Mouse (Mus musculus): ENCODE data around the gene Oprd1. TPM values are rescaled to one million over a fixed set of nuclear protein-coding genes. Genes with fewer than 3 reads are reported as not detected.

The Oprd1 gene
- total RNA-seq, 2 experiments from 2014 or later = 9.2 to 10.4 TPM

DNA sequence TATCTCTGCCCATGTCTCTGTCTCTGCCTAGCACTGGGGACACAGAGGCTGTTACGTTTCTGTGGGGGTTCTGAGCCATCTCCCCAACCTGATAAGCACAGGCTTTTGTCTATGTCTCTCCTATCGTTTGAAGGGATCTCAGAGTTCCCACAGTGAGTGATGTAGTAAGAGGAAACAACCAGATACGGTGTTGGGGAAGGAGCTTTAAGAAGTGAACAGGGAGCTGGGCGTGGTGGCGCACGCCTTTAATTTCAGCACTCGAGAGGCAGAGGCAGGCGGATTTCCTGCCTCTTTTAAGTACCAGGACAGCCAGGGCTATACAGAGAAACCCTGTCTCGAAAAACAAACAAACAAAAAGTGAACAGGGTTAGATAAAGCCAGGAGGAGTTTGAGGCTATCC is 13.2 kb downstream of the Oprd1 start:
- no peak for DNase-seq (ENCODE audit: low spot score in 2 of 2)
- no peak overlapping the region for H3K4me3 ChIP-seq
- H3K27ac ChIP-seq = no peak overlapping the region
- no peak for TF ChIP-seq CTCF (conservative IDR thresholded peaks at IDR 0.05)

DNA sequence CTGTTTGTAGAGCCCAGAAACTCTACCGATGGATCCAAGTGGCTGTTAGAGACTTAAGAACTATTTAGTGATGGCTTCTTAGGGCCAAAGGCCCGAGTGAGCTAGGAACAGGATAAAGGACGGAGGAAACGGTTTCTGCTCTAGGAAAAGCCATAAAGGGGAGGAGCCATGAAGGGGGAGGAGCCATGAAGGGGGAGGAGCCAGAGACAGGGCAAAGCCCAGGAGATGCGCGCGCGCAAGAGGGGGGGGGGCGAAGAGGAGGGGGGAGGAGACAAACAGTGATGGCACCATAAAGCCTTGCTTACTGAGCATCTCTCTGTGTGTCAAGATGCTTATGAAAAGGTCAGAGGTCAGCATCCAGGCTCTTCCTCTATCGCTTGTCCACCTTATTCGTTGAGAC is 13.6 kb downstream of the Oprd1 start:
- TF ChIP-seq CTCF (conservative IDR thresholded peaks at IDR 0.05) = no peak
- H3K27ac ChIP-seq = no peak overlapping the region
- DNase-seq (ENCODE audit: low spot score in 2 of 2) = no peak

DNA sequence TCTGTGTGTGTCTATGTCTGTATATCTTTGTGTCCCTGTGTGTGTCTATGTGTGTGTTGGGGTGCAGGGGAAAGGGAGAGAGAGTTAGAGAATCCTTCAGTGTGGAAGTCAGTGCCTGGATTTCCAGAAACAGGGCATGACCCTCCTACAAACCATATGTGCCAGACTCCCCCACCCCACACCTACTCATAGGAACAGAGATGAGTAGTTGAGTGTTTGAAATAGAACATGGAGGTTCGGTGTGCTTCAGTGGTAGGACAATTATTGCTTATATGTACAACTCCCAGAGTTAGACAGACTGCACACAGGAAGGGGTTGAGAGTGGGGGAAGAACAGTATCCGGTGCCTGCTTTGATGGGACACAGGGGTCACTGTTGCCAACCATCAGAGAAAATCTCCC is 14.2 kb downstream of the Oprd1 start:
- no peak for TF ChIP-seq CTCF (conservative IDR thresholded peaks at IDR 0.05)
- Histone ChIP-seq H3K27ac (no peak overlapping the region), H3K4me3 (no peak overlapping the region)
- no peak for DNase-seq (ENCODE audit: low spot score in 2 of 2)

More for the DNA sequence above, 13.6 kb downstream of the Oprd1 start:
- no peak overlapping the region for H3K4me3 ChIP-seq

DNA sequence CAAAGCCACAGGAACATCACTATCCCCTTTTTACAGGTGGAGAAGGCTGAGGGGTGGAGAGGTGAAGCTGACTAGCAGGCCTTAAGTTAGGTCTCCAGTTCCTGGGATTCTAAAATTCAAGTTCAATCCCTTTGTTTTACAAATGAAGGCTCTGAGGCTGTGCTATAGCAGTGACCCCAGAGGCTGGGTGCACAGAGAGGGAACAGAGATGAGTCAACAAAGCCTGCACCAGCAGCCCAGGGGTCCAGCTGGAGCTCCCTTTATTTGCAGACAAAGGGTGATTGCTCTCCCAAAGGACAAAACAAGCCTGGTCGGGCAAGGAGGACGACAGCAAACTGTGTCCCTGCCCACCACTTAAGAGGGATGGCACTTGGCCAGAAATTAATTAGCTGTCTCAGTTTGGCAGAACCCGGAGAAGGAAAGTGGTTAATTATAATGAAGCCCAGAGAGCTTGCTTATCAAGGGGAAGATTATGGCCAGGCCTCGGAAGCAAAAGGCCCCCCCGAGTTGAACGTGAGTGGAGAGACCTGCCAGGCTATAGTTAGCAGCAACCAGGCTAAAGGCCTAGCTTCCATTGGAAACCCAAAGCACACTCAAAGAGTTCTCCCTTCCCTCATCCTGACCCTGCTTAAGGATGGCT is 15.2 kb downstream of the Oprd1 start:
- DNase-seq (ENCODE audit: low spot score in 2 of 2) = peak; percentile 31 to 41
- TF ChIP-seq CTCF (conservative IDR thresholded peaks at IDR 0.05) = no peak
- Histone ChIP-seq H3K27ac (no peak overlapping the region), H3K4me3 (no peak overlapping the region)

DNA sequence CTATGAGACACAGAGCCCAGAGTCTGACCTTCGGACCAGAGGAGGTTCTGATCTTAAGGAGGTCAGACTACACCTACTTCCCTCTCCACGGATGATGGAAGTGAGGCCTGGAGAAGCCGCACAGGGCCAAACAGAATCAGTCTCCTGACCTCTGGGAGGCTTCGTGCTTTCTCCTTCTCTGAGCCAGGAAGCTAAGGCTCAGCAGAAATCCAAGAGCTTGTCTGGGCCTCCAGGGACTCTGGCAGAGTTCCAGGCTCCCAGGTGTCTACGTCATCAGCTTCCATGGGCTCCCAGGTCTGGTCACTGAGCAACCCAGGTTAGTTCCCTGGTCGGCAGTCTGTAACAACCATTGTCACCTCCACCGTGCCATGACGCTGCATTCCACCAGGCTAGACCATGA is 17.2 kb downstream of the Oprd1 start:
- no peak for TF ChIP-seq CTCF (conservative IDR thresholded peaks at IDR 0.05)
- Histone ChIP-seq H3K4me3 (no peak overlapping the region), H3K27ac (no peak overlapping the region)
- no peak for DNase-seq (ENCODE audit: low spot score in 2 of 2)

DNA sequence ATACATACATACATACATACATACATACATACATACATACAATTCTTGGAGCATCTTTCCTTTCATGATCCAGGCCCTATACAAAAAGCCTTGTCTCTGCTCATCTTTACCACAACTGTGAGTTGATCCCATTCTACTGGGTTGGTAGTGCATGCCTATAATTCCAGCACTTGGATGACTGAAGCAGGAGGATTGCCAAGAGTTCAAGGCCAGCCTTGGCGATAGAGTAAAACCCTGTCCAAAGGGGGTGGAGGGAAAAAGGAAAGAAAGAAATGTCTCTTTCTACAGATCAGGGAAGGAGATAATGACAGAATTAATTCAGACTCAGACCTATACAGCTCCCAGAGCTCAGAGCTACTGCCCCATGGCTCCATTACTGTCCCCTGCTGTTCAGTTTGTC is 21.1 kb downstream of the Oprd1 start:
- DNase-seq (ENCODE audit: low spot score in 2 of 2) = no peak
- no peak overlapping the region for H3K27ac ChIP-seq
- no peak for TF ChIP-seq CTCF (conservative IDR thresholded peaks at IDR 0.05)
- no peak overlapping the region for H3K4me3 ChIP-seq

DNA sequence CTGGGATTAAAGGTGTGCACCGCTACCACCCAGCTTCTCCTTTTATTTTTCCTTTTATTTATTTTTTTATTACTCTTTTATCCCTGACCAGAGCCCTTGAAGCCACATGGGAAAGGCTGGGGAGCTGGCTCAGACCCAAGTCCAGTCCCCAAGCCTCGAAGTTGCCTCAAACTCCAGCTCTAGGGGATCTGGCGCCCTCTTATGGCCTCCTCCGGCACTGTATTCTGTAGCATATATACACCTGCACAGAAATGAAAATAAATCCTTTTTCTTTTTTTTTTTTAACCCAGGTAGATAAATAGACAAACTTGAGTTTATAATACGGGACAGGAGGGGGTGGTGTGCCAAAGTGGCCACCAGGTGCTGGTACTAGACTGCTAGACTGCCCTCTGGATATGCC is 22.6 kb downstream of the Oprd1 start:
- DNase-seq (ENCODE audit: low spot score in 2 of 2) = no peak
- no peak overlapping the region for H3K27ac ChIP-seq
- TF ChIP-seq CTCF (conservative IDR thresholded peaks at IDR 0.05) = peak; percentile 55
- H3K4me3 ChIP-seq = no peak overlapping the region

DNA sequence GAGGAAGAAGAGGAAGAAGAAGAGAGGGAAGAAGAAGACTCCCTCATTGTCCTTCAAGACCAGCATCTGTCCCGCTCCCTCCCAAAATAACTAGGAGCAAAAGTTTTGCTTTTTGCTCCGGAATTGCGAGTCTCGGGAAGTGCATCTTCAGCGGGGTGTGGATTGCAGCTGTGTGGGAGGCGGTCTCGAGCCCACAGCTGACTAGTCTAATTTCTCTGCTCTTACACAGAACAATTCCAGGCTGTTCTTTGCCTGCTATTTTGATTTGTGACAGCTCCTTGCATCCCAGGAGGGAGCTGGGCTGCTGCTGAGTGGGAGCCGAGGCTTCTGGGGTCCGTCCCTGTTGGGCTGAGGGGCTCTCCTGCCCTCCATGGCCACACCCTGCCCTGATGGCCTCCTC is 24.7 kb downstream of the Oprd1 start:
- H3K27ac ChIP-seq = no peak overlapping the region

DNA sequence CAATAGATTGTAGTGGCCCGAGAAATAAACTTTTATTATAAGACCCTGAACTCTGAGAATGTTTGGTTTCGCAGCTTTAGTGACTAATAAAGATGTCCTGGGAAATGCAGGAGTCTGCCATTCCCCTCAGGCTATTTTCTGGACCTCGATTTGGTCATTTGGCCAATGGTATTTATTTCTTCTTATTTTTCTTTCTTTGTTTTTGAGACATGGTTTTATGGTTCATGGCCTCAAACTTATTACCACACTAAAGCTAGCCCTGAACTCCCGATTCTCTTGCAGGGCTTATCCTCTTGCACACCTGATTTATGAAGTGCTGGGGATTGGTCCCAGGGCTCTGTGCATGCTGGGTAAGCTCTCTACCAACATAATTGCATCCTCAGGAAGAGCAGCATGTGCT is 28.0 kb downstream of the Oprd1 start:
- Histone ChIP-seq H3K4me3 (no peak overlapping the region), H3K27ac (no peak overlapping the region)
- no peak for TF ChIP-seq CTCF (conservative IDR thresholded peaks at IDR 0.05)
- no peak for DNase-seq (ENCODE audit: low spot score in 2 of 2)

More for the DNA sequence above, 24.7 kb downstream of the Oprd1 start:
- DNase-seq (ENCODE audit: low spot score in 2 of 2) = no peak
- no peak overlapping the region for H3K4me3 ChIP-seq
- no peak for TF ChIP-seq CTCF (conservative IDR thresholded peaks at IDR 0.05)

DNA sequence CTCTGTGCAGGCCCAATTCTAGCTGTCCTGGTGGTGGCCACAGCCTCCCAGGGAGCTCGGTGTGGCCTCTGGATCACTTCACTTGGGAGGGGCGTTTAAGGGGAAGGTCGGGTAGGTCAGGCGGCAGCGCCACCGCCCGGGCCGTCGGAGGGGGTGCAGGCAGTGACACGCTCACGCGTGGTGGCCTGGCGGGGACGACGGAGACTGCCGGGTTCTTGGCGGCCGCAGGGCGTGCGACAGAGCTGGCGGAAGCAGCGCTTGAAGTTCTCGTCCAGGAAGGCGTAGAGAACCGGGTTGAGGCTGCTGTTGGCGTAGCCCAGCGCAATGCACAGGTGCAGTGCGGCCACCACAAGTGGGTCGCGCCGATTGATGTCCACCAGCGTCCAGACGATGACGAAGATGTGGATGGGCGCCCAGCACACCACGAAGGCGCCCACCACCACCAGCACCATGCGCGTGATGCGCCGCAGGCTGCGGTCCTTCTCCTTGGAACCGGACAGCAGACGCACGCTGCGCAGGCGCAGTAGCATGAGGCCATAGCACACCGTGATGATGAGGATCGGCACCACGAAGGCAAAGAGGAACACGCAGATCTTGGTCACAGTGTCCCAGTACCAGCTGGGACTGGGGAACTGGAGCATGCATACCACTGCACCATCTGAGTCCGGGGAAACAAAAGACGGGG is 30.7 kb downstream of the Oprd1 start:
- Histone ChIP-seq H3K27ac (no peak overlapping the region), H3K4me3 (peak overlapping the region; percentile 22; the same call in 1 of the 2 replicates)
- DNase-seq (ENCODE audit: low spot score in 2 of 2) = no peak
- peak; percentile 27 for TF ChIP-seq CTCF (conservative IDR thresholded peaks at IDR 0.05)

DNA sequence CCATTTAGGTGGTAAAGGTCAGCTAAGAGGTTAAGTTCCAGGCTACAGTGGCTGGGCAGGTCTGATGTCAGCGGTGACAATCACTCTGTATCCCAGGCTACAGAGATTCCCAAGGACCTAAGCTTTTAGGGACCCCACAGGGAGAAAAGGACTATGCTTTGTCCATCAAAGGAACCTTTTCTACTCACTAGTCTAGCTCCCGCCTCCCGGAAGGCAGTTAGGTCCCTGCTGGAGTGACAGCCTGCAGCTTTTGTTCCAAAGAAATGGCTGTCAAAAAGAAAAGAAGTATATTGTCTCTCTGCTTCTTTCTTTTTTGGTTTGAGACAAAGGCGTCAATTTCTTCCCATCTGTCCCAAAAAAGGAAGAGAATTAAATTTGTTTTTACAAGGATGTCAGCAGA is 33.1 kb downstream of the Oprd1 start:
- no peak for DNase-seq (ENCODE audit: low spot score in 2 of 2)
- no peak for TF ChIP-seq CTCF (conservative IDR thresholded peaks at IDR 0.05)
- Histone ChIP-seq H3K27ac (no peak overlapping the region), H3K4me3 (no peak overlapping the region)

DNA sequence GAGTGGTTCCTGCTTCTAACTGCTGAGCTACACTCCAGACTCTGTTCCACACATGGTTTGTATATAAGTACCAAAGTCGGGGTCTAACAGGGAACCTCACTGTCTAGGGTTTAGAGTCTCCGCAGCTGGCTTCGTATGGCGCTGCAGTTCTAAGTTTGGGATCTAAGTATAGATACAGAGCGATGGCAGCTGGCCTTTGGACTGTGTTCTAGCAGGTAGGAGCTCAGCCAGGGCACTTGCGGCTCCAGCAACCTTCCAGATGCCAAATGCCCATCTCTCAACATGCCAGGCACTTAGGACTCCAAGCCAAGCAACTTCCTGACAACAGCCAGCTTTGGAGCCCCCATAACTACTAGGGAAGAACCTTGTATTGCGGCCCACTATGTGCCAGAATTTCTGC is 36.1 kb downstream of the Oprd1 start:
- Histone ChIP-seq H3K4me3 (no peak overlapping the region), H3K27ac (no peak overlapping the region)
- DNase-seq (ENCODE audit: low spot score in 2 of 2) = no peak
- no peak for TF ChIP-seq CTCF (conservative IDR thresholded peaks at IDR 0.05)

DNA sequence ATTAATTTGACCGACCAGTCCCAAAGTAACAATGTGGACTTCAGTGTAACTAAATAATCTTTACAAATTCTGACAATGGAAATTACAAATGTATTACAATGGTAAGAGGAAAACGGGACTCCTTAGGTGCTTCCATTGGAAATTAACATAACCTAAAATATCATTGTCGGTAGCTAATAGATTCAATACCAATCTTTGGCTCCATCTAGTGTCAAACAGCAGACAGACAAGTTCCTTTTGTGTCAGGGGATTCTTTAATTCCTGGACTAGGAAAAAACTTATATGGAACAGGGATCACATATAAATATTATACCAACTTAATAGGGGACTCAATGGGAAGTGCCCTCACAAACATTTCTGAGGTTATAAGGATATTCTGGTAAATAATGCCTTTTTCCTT is 43.1 kb downstream of the Oprd1 start:
- TF ChIP-seq CTCF (conservative IDR thresholded peaks at IDR 0.05) = peak; percentile 85
- H3K4me3 ChIP-seq = no peak overlapping the region
- no peak overlapping the region for H3K27ac ChIP-seq
- no peak for DNase-seq (ENCODE audit: low spot score in 2 of 2)

DNA sequence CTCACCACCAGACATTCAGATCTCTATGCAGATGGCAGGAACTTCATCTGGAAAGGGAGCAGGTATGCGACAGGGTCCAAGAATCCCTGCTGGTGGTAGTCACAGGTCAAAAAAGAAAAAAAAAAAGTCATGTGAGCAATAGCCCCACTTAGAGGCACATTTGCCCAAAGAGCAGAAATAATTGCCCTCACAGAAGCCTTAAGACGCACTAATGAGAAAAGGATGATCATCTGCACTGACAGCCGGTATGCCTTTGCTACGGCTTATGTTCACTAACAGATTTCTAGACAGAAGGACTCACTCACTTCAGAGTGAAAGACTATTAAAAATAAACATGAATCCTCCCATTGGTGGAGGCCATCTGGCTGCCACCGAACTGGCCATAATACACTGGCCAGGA is 44.7 kb downstream of the Oprd1 start:
- peak; percentile 29 to 41 for DNase-seq (ENCODE audit: low spot score in 2 of 2)
- Histone ChIP-seq H3K4me3 (no peak overlapping the region), H3K27ac (no peak overlapping the region)
- TF ChIP-seq CTCF (conservative IDR thresholded peaks at IDR 0.05) = no peak
